Mouse (Mus musculus): Measurements from ENCODE around the gene Nt5c. TPM values are rescaled to one million over a fixed set of nuclear protein-coding genes. Genes with fewer than 3 reads are reported as not detected.

Nt5c gene
- total RNA-seq, 2 experiments from 2014 or later = 91.6 to 113 TPM

Small RNA genes lying within 50 kb of the gene (microRNA-seq; reads per million reads assigned to microRNA genes)
- not detected for gene Mir3968

Other genes starting within 250 kb of the Nt5c start
- 1 to 10 TPM; 1.8 to 2.0 TPM for gene Grin2c, start 224.6 kb downstream of the Nt5c start, total RNA-seq (2021)
- 100 to 1,000 TPM; 608 to 629 TPM for gene Fdxr, start 214.8 kb downstream of the Nt5c start, total RNA-seq (2021)
- 10 to 100 TPM; 26.0 to 31.3 TPM for gene Fads6, start 194.2 kb downstream of the Nt5c start, total RNA-seq (2021)
- gene Otop2, start 184.7 kb downstream of the Nt5c start, total RNA-seq (2021) = not detected
- gene Ush1g, start 169.8 kb downstream of the Nt5c start, total RNA-seq (2021) = under 1 TPM; 0.73 to 0.84 TPM
- under 1 TPM; 0.17 to 0.20 TPM for gene Otop3, start 157.1 kb downstream of the Nt5c start, total RNA-seq (2021)
- gene Hid1, start 124.1 kb downstream of the Nt5c start, total RNA-seq (2021) = 10 to 100 TPM; 29.0 to 34.2 TPM
- 10 to 100 TPM; 44.3 to 47.4 TPM for gene Cdr2l, start 109.9 kb downstream of the Nt5c start, total RNA-seq (2021)
- gene Mrpl58, start 88.1 kb downstream of the Nt5c start, total RNA-seq (2021) = 100 to 1,000 TPM; 150 to 158 TPM
- gene Atp5h, start 71.9 kb downstream of the Nt5c start, total RNA-seq (2021) = 100 to 1,000 TPM; 503 to 527 TPM
- gene Kctd2, start 71.7 kb downstream of the Nt5c start, total RNA-seq (2021) = 10 to 100 TPM; 56.7 to 61.6 TPM
- not detected for gene Trim80, start 51.3 kb downstream of the Nt5c start, total RNA-seq (2021)
- 1 to 10 TPM in 1 of 2 experiments, under 1 TPM in 1; 0.51 to 3.6 TPM for gene Slc16a5, start 29.4 kb downstream of the Nt5c start, total RNA-seq (2021)
- gene Armc7, start 16.2 kb downstream of the Nt5c start, total RNA-seq (2021) = 1 to 10 TPM; 7.6 to 8.5 TPM
- gene Jpt1, start 22.5 kb upstream of the Nt5c start, total RNA-seq (2021) = 100 to 1,000 TPM; 149 to 164 TPM
- 100 to 1,000 TPM; 361 to 374 TPM for gene Sumo2, start 44.4 kb upstream of the Nt5c start, total RNA-seq (2021)
- gene Nup85, start 72.6 kb upstream of the Nt5c start, total RNA-seq (2021) = 10 to 100 TPM; 68.9 to 73.6 TPM
- 10 to 100 TPM; 72.9 to 77.3 TPM for gene Mrps7, start 112.1 kb upstream of the Nt5c start, total RNA-seq (2021)
- 10 to 100 TPM; 29.1 to 34.6 TPM for gene Gga3, start 112.2 kb upstream of the Nt5c start, total RNA-seq (2021)
- 100 to 1,000 TPM; 150 to 165 TPM for gene Mif4gd, start 121.1 kb upstream of the Nt5c start, total RNA-seq (2021)
- gene Slc25a19, start 136.4 kb upstream of the Nt5c start, total RNA-seq (2021) = 10 to 100 TPM; 58.4 to 69.9 TPM
- 100 to 1,000 TPM; 116 to 135 TPM for gene Grb2, start 216.7 kb upstream of the Nt5c start, total RNA-seq (2021)